Mouse (Mus musculus): Measurements from ENCODE around the gene Oas2. TPM values are rescaled to one million over a fixed set of nuclear protein-coding genes. Genes with fewer than 3 reads are reported as not detected.
A peak's percentile ranks its signal among the peaks of the same experiment; 100 is the strongest.

Oas2 gene
- total RNA-seq, 1 experiment, result 0.85 TPM

DNA sequence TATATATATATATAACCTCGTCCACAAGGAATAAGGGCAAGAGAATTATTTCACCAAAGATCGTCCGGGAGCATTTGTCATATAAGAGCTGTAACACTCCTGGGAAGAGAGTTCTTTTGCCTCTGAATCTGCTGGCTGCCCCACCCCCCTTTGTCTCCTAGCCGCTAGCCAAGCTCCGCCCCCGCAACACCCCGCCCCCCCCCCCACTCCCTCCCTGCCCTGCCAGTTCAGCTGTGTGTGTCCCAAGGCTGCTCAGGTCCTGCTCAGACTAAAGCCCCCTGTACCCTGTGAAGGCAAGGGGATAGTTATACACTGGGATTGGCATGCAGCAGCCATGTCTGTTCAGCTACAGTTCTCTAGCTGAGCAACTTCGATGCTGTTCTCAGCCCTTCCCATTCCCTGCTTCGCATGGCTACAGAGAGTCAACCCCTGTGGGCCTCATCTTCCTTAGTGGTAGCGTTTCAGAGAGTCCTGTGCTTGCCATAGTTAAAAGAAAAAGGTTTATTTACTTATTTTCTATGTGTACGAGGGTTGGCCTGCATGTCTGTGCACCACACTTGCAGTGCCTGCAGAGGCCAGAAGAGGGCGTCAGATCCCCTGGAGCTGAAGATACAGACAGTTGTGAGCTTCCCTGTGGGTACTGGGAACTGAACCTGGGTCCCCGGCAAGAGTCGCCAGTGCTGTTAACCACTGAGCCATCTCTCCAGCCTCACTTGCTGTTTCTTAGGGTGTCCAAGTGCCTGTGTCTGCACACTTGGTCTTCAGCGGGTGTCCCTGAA is 30.9 kb downstream of the Oas2 start:
- TF ChIP-seq MAFK (IDR thresholded peaks at IDR 0.05; ENCODE audit: insufficient read depth, low read depth, low read length) (no peak), ZC3H11A (IDR thresholded peaks at IDR 0.05; ENCODE audit: borderline replicate concordance, low read depth, low read length) (no peak), ZNF384 (IDR thresholded peaks at IDR 0.05; ENCODE audit: low read depth, low read length) (no peak), HCFC1 (IDR thresholded peaks at IDR 0.05; ENCODE audit: borderline replicate concordance, insufficient read depth, low read length) (no peak), CHD2 (IDR thresholded peaks at IDR 0.05; ENCODE audit: low read depth, low read length) (no peak)

DNA sequence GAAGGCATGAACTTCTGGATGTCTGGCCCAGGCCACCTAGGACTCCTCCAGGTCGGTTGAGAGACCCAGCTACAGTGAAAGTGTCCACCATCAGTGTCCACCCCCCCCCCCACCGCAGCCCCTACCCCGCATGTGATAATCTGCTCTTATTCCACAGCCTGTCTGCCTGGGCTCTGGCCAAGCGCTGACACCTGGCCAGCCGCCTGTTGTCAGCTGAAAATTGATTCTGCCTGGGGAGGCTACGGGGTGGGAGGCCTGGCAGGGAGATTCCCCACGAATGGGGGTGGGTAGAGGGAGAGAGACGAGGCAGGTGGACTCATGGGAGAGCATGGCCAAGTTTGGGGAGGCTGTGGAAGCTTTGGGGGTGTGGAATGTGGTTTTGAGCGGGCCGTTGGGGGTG is 32.5 kb downstream of the Oas2 start:
- in situ Hi-C loops (cut with MboI; ENCODE audit: low sequenced_read_pairs in 2 of 2, unreplicated experiment in 2 of 2), result no loop called here
- Histone ChIP-seq H3K4me1 (ENCODE audit: control insufficient read depth in 2 of 2, insufficient read depth in 2 of 2, low read length in 2 of 2, poor library complexity in 1 of 2) (peaks cover 4 to 12% of the 10 kb centered on the region in 2 experiments; a peak in 3 of 4 replicates), H3K9me3 (ENCODE audit: control insufficient read depth, insufficient read depth, low read depth, low read length) (no peaks in the 10 kb centered on the region; the same call in 1 of the 2 replicates), H3K36me3 (ENCODE audit: control insufficient read depth, insufficient read depth, low read length, poor library complexity, severe bottlenecking) (no peaks in the 10 kb centered on the region), H3K27ac (ENCODE audit: insufficient read depth, low read depth, low read length, poor library complexity, severe bottlenecking) (no peak overlapping the region), H3K4me3 (ENCODE audit: insufficient read depth in 1 of 2, low read depth in 1 of 2, low read length in 2 of 2, poor library complexity in 1 of 2, severe bottlenecking in 1 of 2) (no peak overlapping the region), H3K9ac (ENCODE audit: insufficient read depth, low read depth, low read length, poor library complexity, severe bottlenecking) (no peak overlapping the region)
- DNase-seq (ENCODE audit: low read depth, low spot score), result no peak
- TF ChIP-seq MAFK (IDR thresholded peaks at IDR 0.05; ENCODE audit: insufficient read depth, low read depth, low read length), result no peak

More for the DNA sequence above, 30.9 kb downstream of the Oas2 start:
- H3K4me1 ChIP-seq (ENCODE audit: control insufficient read depth in 2 of 2, insufficient read depth in 2 of 2, low read length in 2 of 2, poor library complexity in 1 of 2), result peaks cover 4 to 12% of the 10 kb centered on the region in 2 experiments; a peak in 3 of 4 replicates
- H3K4me3 ChIP-seq (ENCODE audit: insufficient read depth in 1 of 2, low read depth in 1 of 2, low read length in 2 of 2, poor library complexity in 1 of 2, severe bottlenecking in 1 of 2), result no peak overlapping the region
- 0 out of 2 replicates have a peak overlapping the region, but pooled peaks have one; percentile 24 for H3K27ac ChIP-seq (ENCODE audit: insufficient read depth, low read depth, low read length, poor library complexity, severe bottlenecking)
- no peak overlapping the region for H3K9ac ChIP-seq (ENCODE audit: insufficient read depth, low read depth, low read length, poor library complexity, severe bottlenecking)
- no peaks in the 10 kb centered on the region for H3K36me3 ChIP-seq (ENCODE audit: control insufficient read depth, insufficient read depth, low read length, poor library complexity, severe bottlenecking)
- DNase-seq (ENCODE audit: low read depth, low spot score), result no peak
- in situ Hi-C loops (cut with MboI; ENCODE audit: low sequenced_read_pairs in 2 of 2, unreplicated experiment in 2 of 2), result no loop called here
- H3K9me3 ChIP-seq (ENCODE audit: control insufficient read depth, insufficient read depth, low read depth, low read length), result no peaks in the 10 kb centered on the region; the same call in 1 of the 2 replicates

DNA sequence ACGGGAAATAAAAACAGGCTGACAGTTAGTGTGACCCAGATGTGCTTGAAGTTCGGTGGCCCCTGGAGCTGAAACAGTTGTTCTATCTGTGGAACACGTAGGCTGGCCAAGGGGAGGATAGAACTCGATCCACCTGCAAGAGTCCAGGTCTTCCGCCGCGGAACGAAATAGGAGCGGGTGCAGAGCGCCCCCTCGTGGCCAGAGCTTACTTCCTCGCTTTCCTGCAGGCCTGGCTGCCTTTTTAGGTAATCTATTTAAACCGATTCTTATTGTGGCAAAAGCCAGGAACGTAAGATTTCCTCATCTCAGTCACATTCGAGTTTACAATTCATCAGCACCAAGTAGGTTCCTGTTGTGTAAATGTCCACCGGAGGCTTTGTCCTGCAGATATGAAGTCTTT is 35.3 kb downstream of the Oas2 start:
- Histone ChIP-seq H3K4me1 (ENCODE audit: control insufficient read depth in 2 of 2, insufficient read depth in 2 of 2, low read length in 2 of 2, poor library complexity in 1 of 2) (peaks cover 2 to 7% of the 10 kb centered on the region in 2 experiments; a peak in 2 of 4 replicates), H3K9me3 (ENCODE audit: control insufficient read depth, insufficient read depth, low read depth, low read length) (no peaks in the 10 kb centered on the region), H3K4me3 (ENCODE audit: insufficient read depth in 1 of 2, low read depth in 1 of 2, low read length in 2 of 2, poor library complexity in 1 of 2, severe bottlenecking in 1 of 2) (no peak overlapping the region), H3K36me3 (ENCODE audit: control insufficient read depth, insufficient read depth, low read length, poor library complexity, severe bottlenecking) (no peaks in the 10 kb centered on the region), H3K9ac (ENCODE audit: insufficient read depth, low read depth, low read length, poor library complexity, severe bottlenecking) (no peak overlapping the region; the same call in 1 of the 2 replicates), H3K27ac (ENCODE audit: insufficient read depth, low read depth, low read length, poor library complexity, severe bottlenecking) (no peak overlapping the region)
- peak; percentile 73 for DNase-seq (ENCODE audit: low read depth, low spot score)
- in situ Hi-C loops (cut with MboI; ENCODE audit: low sequenced_read_pairs in 2 of 2, unreplicated experiment in 2 of 2), result no loop called here
- peak; percentile 80; the same call in 1 of the 2 replicates for TF ChIP-seq ZC3H11A (IDR thresholded peaks at IDR 0.05; ENCODE audit: borderline replicate concordance, low read depth, low read length)
- TF ChIP-seq HCFC1 (IDR thresholded peaks at IDR 0.05; ENCODE audit: borderline replicate concordance, insufficient read depth, low read length), result no peak

DNA sequence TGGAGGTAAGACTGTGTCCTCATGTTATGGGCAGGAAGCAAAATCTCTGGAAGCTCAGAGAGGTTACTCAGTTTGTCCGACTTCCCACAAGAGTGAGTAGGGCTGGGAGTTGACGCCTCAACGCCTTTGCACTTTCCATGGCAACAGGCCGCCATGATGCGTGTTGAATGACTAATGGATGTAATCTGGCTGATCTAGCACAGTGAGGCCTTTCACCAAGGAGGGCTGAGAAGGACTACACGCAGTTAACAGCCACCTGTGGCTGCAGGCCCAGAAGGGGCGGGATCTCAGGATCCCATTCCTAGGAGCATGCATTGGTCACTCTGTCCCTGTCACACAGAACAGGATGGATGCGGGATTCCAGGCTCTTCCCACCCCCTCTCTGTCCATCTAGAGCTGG is 36.9 kb downstream of the Oas2 start:
- Histone ChIP-seq H3K27ac (ENCODE audit: insufficient read depth, low read depth, low read length, poor library complexity, severe bottlenecking) (no peak overlapping the region), H3K36me3 (ENCODE audit: control insufficient read depth, insufficient read depth, low read length, poor library complexity, severe bottlenecking) (no peaks in the 10 kb centered on the region), H3K9ac (ENCODE audit: insufficient read depth, low read depth, low read length, poor library complexity, severe bottlenecking) (no peak overlapping the region), H3K4me1 (ENCODE audit: control insufficient read depth in 2 of 2, insufficient read depth in 2 of 2, low read length in 2 of 2, poor library complexity in 1 of 2) (peaks cover 0 to 2% of the 10 kb centered on the region in 2 experiments; a peak in 1 of 4 replicates), H3K4me3 (ENCODE audit: insufficient read depth in 1 of 2, low read depth in 1 of 2, low read length in 2 of 2, poor library complexity in 1 of 2, severe bottlenecking in 1 of 2) (no peak overlapping the region), H3K9me3 (ENCODE audit: control insufficient read depth, insufficient read depth, low read depth, low read length) (no peaks in the 10 kb centered on the region)
- no peak for DNase-seq (ENCODE audit: low read depth, low spot score)
- TF ChIP-seq HCFC1 (IDR thresholded peaks at IDR 0.05; ENCODE audit: borderline replicate concordance, insufficient read depth, low read length), result no peak
- no peak for TF ChIP-seq ZC3H11A (IDR thresholded peaks at IDR 0.05; ENCODE audit: borderline replicate concordance, low read depth, low read length)
- TF ChIP-seq MAFK (IDR thresholded peaks at IDR 0.05; ENCODE audit: insufficient read depth, low read depth, low read length), result no peak
- no peak for TF ChIP-seq CHD2 (IDR thresholded peaks at IDR 0.05; ENCODE audit: low read depth, low read length)
- TF ChIP-seq ZNF384 (IDR thresholded peaks at IDR 0.05; ENCODE audit: low read depth, low read length), result no peak
- in situ Hi-C loops (cut with MboI; ENCODE audit: low sequenced_read_pairs in 2 of 2, unreplicated experiment in 2 of 2), result no loop called here

Data from ES-E14 (cell line).